Mouse (Mus musculus) neural tube, embryonic 12.5 days (tissue): Measurements from ENCODE around the gene Srp68. TPM values are rescaled to one million over a fixed set of nuclear protein-coding genes. Genes with fewer than 3 reads are reported as not detected.
"Not testable (repeated sequence)": the region's sequence is repeated elsewhere in the genome, so short reads cannot be mapped to it uniquely, and the experiment has no call there.

Experiments
- ATAC-seq: fragments of 200-750 bp; cut with Nextera tagmentation; 2 replicates; pipeline ENCODE4 v1.8.0; 2017; ENCODE audit warnings: low read depth, mild to moderate bottlenecking, moderate TSS enrichment, moderate library complexity; ENCODE audit not compliant: low FRiP score
- H3K27ac ChIP-seq: fragments of 300-500 bp; sonication (generic); 2 replicates; pipeline ENCODE4 v1.5.1; 2016
- H3K27me3 ChIP-seq: fragments of 300-500 bp; sonication (generic); replicated peaks from 2 replicates; pipeline ENCODE4 v1.6.1; 2016; ENCODE audit warnings: mild to moderate bottlenecking
- H3K36me3 ChIP-seq: fragments of 300-500 bp; sonication (generic); 2 replicates; pipeline ENCODE4 v1.6.1; 2016; ENCODE audit warnings: mild to moderate bottlenecking
- H3K4me1 ChIP-seq: fragments of 300-500 bp; sonication (generic); 2 replicates; pipeline ENCODE4 v1.6.1; 2016
- H3K4me2 ChIP-seq: fragments of 300-500 bp; sonication (generic); replicated peaks from 2 replicates; pipeline ENCODE4 v1.6.1; 2016; ENCODE audit warnings: mild to moderate bottlenecking
- H3K4me3 ChIP-seq: fragments of 300-500 bp; sonication (generic); 2 replicates; pipeline ENCODE4 v1.5.1; 2016
- H3K9ac ChIP-seq: fragments of 300-500 bp; sonication (generic); 2 replicates; pipeline ENCODE4 v1.6.1; 2016; ENCODE audit warnings: mild to moderate bottlenecking
- H3K9me3 ChIP-seq: fragments of 300-500 bp; sonication (generic); 2 replicates; pipeline ENCODE4 v1.6.1; 2016; ENCODE audit warnings: mild to moderate bottlenecking
- WGBS: fragments of 180-500 bp; shearing (Covaris S2); methylation state at CpG from one replicate; pipeline ENCODE4 v1.1.7; 2016; 5-methylcytosine and 5-hydroxymethylcytosine counted together
- polyA plus RNA-seq: library from polyadenylated mRNA; unstranded; fragments of >200 nt; fragmentation: Nextera tagmentation; extraction: Ambion mirVana; gene quantifications from 2 replicates; pipeline ENCODE4 v1.2.1, GENCODE M21; 2016

The Srp68 gene
- polyA plus RNA-seq, 1 experiment from 2014 or later, result 88.4 TPM

DNA sequence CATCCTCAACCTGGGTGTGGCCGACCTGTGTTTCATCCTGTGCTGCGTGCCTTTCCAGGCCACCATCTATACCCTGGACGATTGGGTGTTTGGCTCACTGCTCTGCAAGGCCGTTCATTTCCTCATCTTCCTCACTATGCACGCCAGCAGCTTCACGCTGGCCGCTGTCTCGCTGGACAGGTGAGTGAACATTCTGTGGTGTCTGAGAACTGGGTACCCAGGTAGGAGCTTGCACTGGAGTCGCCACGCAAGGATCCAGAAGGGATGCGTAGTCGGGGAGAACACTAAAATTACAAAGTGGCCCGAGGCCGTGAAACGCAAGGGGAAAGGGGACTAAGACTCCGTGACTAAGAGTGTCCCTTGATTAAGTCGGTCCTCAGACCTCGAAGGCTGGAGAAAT is 7.7 kb upstream of the Srp68 start:
- Histone ChIP-seq H3K9ac (peak overlapping the region; percentile 9; the same call in 1 of the 2 replicates), H3K36me3 (no peaks in the 10 kb centered on the region), H3K27ac (no peak overlapping the region), H3K4me3 (peak overlapping the region; percentile 20), H3K4me1 (peaks cover 6% of the 10 kb centered on the region), H3K4me2 (peak overlapping the region; percentile 55), H3K9me3 (no peaks in the 10 kb centered on the region), H3K27me3 (peaks cover 65% of the 10 kb centered on the region)
- 3% methylated on average over 18 of the region's 18 CpGs for WGBS
- ATAC-seq, result no peak

DNA sequence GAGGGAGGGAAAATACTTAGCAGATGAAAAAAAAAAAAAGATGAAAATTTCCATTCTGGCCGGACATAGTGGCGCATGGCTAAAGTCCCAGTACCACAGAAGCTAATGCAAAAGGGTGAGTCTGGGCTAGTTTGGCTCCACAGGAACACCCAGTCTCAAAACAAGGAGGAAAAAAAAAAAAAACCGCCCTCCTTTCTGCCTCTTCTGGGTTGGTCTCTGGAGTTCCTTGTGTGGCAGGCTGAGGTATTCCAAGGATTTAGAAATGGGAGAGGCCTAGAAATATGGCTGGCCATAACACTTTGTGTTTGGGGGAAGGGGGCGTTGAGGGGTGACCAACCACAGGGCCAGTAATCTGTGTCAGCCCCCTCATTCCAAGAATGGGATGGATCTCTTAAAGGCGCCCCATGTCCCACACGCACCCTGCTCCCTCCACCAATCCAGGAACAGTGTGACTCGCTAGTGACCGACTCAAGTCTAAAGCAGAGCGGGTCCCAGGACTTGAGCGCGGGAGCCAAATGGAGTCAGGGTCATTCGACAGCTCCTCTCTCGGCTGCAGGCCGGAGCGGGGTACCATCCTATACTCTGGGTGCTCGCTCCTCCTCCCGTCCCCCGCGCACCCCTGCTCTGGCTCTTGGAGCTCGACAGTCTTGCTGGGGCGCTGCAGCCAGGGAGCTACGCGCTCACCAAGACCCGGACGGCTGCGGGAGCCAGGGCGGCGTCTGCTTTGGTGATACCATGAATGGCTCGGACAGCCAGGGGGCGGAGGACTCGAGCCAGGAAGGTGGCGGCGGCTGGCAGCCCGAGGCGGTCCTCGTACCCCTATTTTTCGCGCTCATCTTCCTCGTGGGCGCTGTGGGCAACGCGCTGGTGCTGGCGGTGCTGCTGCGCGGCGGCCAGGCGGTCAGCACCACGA is 7.0 kb upstream of the Srp68 start, which contains the start of gene Galr2:
Gene Galr2 (plus strand): TSS at position 189 of the 913 bp plus-strand sequence.
- Histone ChIP-seq H3K4me3 (peak within 1 kb of the TSS; percentile 20), H3K9ac (peak within 1 kb of the TSS; percentile 9; the same call in 1 of the 2 replicates), H3K9me3 (no peaks in the 10 kb centered on the region), H3K36me3 (no peaks in the 10 kb centered on the region), H3K4me1 (peaks cover 6% of the 10 kb centered on the region), H3K27me3 (peaks cover 64% of the 10 kb centered on the region), H3K27ac (no peak within 1 kb of the TSS), H3K4me2 (peak within 1 kb of the TSS; percentile 55)
- 5% methylated on average over 48 of the region's 48 CpGs for WGBS
- no peak for ATAC-seq

DNA sequence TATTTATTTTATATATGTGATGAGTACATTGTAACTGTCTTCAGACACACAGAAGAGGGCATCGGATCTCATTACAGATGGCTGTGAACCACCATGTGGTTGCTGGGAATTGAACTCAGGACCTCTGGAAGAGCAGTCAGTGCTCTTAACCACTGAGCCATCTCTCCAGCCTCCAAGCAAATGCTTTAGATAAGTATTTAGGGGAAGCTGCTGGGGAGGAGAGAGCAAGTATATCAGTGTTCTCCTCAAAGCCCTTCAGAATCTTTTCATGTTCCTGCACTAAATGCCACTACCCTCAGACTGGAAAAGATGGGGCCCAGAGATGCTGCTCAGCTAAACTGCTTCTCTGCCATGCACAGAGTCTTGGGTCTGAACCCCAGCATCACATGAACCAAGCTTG is 3.2 kb upstream of the Srp68 start:
- 89% methylated on average over 1 of the region's 1 CpGs for WGBS
- not testable (repeated sequence) for ATAC-seq, H3K9ac ChIP-seq, H3K4me3 ChIP-seq, H3K36me3 ChIP-seq, H3K27ac ChIP-seq, H3K4me2 ChIP-seq, H3K9me3 ChIP-seq
- Histone ChIP-seq H3K4me1 (peaks cover 19% of the 10 kb centered on the region), H3K27me3 (peaks cover 26% of the 10 kb centered on the region)

DNA sequence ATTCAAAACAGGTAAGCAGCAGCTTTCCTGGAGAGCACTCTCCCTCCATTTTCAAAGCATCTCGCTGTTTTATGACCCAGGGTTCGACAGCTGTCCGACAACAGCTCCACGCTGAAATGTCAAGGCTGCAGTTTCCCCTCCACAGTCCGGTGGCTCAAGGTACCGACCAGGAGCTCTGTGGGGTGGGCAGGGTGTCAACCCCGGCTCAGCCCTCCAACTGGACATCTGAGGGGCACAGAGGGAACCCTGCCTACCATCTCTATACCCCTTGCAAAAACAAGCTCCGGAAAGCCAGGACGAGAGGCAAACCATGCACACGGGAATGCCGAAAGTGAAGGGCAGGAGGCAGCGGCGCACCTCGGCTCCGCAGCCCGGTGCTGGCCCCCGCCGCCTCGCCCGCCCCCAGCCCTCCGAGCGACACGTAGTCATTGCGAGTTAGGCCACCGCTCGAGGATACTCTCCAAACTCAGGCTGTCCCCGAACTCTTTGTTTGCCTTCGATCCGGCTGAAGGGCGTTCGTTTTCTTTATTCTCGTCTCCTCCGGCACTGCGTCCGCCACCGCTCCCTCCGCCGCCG is 460 bp downstream of the Srp68 start:
- Histone ChIP-seq H3K9ac (peak overlapping the region; percentile 76), H3K9me3 (no peaks in the 10 kb centered on the region), H3K4me1 (peaks cover 17% of the 10 kb centered on the region), H3K27me3 (no peaks in the 10 kb centered on the region), H3K4me3 (peak overlapping the region; percentile 88), H3K27ac (no peak overlapping the region), H3K4me2 (peak overlapping the region; percentile 97), H3K36me3 (peaks cover 26% of the 10 kb centered on the region; the same call in 1 of the 2 replicates)
- no peak; the same call in 1 of the 2 replicates for ATAC-seq
- WGBS, result under 1% methylated on average over 39 of the region's 39 CpGs

DNA sequence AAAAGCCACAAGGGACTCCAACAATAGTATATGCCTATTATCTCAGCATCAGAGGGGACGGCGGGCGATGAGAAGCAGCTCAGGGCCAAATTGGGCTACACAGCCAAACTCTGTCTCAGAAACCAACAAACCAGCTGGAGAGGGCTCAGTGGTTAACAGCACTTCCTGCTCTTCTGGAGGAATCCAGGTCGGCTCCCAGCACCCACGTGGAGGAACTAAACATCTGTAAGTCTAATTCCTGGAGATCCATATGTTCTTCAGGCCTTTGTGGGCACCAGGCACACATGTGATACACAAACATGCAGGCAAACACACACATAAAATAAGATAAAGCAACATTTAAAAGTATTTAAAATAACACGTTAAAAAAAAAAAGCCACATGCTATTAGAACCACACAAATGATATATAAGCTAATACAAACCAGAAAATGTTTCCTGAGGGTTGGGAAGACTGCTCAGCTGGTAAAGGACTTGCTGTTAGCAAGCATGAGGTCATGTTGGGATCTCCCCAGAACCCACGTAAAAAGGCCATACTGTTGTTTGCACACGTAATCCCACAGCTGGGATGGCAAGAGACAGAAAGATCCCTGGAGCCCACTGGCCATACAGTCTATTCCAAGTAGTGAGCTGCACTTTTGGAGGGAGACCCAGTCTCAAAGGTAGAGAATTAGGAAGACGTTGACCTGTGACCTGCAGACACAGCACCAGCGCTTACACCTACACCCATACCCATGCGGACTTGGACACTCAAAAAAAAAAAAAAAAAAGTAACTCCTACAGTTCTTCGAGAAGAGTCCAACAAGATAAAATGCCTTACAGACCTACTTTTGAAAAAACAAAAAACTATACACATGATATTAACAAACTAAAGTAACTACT is 1.2 kb downstream of the Srp68 start:
- ATAC-seq, result no peak
- Histone ChIP-seq H3K9ac (peak overlapping the region; percentile 76), H3K36me3 (peaks cover 33% of the 10 kb centered on the region), H3K9me3 (no peaks in the 10 kb centered on the region), H3K27ac (no peak overlapping the region), H3K4me2 (peak overlapping the region; percentile 97), H3K27me3 (no peaks in the 10 kb centered on the region), H3K4me1 (peaks cover 17% of the 10 kb centered on the region), H3K4me3 (peak overlapping the region; percentile 88)
- WGBS, result 61% methylated on average over 12 of the region's 12 CpGs

DNA sequence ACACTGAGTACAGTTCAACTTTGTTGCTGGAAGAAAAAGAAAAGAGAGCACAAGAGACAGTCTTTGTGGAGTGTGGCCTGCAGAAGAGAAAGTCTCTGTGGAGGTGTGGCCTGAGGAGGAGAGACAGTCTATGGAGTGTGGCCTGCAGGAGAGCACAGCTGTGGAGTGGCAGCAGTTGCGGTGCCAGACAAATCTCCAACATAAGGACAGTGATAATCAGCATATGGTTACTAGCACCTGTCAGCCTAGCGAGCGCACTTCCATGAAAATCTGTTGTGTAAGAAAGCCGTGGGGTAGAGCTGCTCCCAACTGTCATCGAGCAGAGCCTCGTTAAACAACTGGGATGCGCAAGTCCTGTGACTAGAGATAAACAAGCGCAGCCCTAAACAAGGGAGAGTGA is 4.5 kb downstream of the Srp68 start:
- no peak for ATAC-seq
- 93% methylated on average over 8 of the region's 8 CpGs for WGBS
- H3K9me3 ChIP-seq, result no peaks in the 10 kb centered on the region
- H3K27me3 ChIP-seq, result no peaks in the 10 kb centered on the region
- no peak overlapping the region for H3K27ac ChIP-seq
- peaks cover 63% of the 10 kb centered on the region for H3K36me3 ChIP-seq
- no peak overlapping the region for H3K4me3 ChIP-seq
- no peak overlapping the region for H3K9ac ChIP-seq
- peaks cover 14% of the 10 kb centered on the region for H3K4me1 ChIP-seq
- H3K4me2 ChIP-seq, result no peak overlapping the region

DNA sequence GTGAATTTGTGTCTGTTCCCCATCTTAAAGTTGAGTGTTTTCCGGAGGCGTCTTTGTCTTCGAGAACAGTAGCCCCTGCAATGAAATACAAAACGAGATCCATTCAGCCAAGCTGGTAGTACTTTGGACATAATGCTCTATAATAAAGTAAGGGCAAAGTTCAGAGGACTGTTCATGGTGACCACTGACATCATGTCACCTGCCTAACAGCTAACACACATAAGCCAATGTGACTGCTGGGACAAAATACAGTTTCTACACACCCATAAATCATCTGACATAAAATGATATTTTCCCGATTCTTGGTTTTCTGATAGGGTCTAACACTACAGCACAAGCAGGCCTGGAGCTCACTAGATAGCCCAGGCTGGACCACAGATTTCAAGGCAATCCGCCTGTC is 5.7 kb downstream of the Srp68 start:
- Histone ChIP-seq H3K36me3 (peaks cover 76% of the 10 kb centered on the region), H3K9me3 (no peaks in the 10 kb centered on the region), H3K4me2 (no peak overlapping the region), H3K4me1 (peaks cover 14% of the 10 kb centered on the region), H3K4me3 (no peak overlapping the region), H3K9ac (no peak overlapping the region), H3K27me3 (no peaks in the 10 kb centered on the region), H3K27ac (no peak overlapping the region)
- no peak for ATAC-seq
- 96% methylated on average over 6 of the region's 6 CpGs for WGBS

DNA sequence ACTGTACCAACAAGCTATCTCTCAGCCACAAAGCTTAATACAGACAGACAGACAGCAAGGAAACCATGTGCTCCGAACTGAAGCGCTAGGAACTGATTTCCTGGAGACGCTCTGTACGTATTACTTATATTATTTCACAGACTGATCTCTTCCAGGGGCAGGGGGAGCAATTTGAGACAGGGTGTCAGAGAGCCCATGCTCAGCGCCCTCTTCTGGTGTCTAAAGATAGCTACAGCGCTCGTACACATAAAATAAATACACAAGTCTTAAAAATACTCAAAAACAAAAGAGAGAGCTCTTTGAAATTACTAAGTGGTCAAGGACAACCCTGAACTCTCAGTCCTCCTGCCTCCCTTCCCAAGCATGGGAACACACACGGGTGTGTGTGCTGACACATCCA is 6.4 kb downstream of the Srp68 start:
- H3K36me3 ChIP-seq, result peaks cover 82% of the 10 kb centered on the region
- H3K4me3 ChIP-seq, result no peak overlapping the region
- no peak overlapping the region for H3K27ac ChIP-seq
- WGBS, result 89% methylated on average over 8 of the region's 8 CpGs
- no peak overlapping the region for H3K4me2 ChIP-seq
- no peaks in the 10 kb centered on the region for H3K27me3 ChIP-seq
- no peak overlapping the region for H3K9ac ChIP-seq
- H3K4me1 ChIP-seq, result peaks cover 8% of the 10 kb centered on the region
- ATAC-seq, result no peak
- H3K9me3 ChIP-seq, result no peaks in the 10 kb centered on the region

DNA sequence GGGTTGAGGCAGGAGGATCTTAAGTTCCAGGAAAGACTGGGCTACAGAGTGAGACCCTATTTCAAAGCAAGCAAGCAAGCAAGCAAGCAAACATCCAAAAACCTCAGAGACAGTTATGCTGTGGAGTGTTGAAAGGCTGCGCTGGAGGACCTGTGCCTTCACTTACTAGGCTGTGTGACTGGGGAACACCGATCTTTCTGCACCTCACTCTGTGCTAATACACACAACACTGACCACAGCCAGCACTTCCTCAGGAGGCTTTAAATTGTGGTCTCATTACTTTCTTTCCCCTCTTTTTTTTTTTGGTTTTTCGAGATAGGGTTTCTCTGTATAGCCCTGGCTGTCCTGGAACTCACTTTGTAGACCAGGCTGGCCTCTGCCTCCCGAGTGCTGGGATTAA is 8.2 kb downstream of the Srp68 start:
- Histone ChIP-seq H3K4me1 (no peaks in the 10 kb centered on the region), H3K9me3 (no peaks in the 10 kb centered on the region), H3K9ac (no peak overlapping the region), H3K27ac (no peak overlapping the region), H3K4me3 (no peak overlapping the region), H3K27me3 (no peaks in the 10 kb centered on the region), H3K36me3 (peaks cover 95% of the 10 kb centered on the region), H3K4me2 (no peak overlapping the region)
- WGBS, result 91% methylated on average over 4 of the region's 4 CpGs
- no peak for ATAC-seq

DNA sequence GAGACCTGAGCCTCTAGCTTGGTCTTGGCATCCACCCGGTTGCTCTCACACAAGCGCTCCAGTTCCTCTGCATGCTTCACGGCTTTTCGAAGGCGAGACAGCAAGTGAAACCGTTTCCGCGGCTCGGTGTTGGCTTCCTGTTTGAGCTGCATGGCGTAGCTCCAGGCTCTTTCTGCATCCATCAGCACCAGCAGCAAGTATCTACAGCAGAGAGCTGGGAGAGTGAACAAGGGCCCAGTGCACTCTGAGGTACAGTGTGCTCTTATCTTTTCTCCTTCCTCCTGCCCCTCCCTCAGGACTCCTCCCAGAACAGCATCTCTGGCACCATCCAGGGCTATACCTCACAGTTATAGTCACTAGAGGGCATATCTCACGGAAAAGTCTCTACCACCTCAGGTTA is 8.7 kb downstream of the Srp68 start:
- Histone ChIP-seq H3K27me3 (no peaks in the 10 kb centered on the region), H3K27ac (no peak overlapping the region), H3K4me2 (no peak overlapping the region), H3K4me1 (no peaks in the 10 kb centered on the region), H3K9me3 (no peaks in the 10 kb centered on the region), H3K4me3 (no peak overlapping the region), H3K9ac (no peak overlapping the region), H3K36me3 (peaks cover 96% of the 10 kb centered on the region)
- ATAC-seq, result no peak
- WGBS, result 93% methylated on average over 11 of the region's 11 CpGs

DNA sequence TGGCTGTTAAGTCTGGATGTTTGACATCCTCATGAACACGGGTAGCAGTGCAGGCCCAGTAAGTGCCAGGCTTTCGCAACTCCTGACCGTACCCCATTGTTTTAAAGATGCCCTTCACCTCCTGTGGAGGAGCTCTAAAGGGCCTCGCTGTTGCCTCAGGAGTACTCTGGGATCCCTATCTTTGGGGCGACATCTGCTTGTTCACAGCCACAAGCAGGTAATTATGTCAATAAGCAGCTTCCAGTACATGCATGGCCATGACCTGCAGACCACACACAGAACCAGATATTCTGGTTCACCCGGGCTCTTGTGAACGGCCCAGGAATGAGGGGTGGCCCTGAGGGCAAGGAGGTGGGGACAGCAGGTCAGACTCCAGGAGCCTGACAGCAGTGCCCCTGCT is 13.8 kb downstream of the Srp68 start:
- Histone ChIP-seq H3K4me1 (no peaks in the 10 kb centered on the region), H3K4me2 (no peak overlapping the region), H3K27ac (no peak overlapping the region), H3K9me3 (no peaks in the 10 kb centered on the region), H3K9ac (no peak overlapping the region), H3K27me3 (no peaks in the 10 kb centered on the region), H3K36me3 (peaks cover 92% of the 10 kb centered on the region), H3K4me3 (no peak overlapping the region)
- no peak for ATAC-seq
- WGBS, result 92% methylated on average over 7 of the region's 7 CpGs

DNA sequence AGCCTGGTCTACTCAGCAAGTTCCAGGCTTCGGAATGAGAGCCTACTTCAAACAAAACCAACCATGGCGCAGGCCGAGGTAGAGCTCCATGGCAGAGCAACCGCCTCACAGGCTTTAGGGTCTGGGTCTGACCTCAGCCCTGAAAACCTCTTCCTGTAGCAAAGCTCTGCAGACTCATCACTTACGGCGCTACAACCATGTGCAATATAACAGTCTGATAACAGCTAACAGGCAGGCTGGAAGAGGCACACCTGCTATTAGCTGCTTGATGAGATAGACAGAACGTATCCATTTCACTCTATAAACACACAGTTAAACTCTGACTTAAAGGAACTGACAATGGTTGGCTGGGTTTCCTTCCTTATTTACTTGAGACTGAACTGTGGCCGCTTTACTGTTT is 14.6 kb downstream of the Srp68 start:
- Histone ChIP-seq H3K27ac (no peak overlapping the region), H3K9ac (no peak overlapping the region), H3K4me1 (no peaks in the 10 kb centered on the region), H3K36me3 (peaks cover 94% of the 10 kb centered on the region), H3K4me2 (no peak overlapping the region), H3K27me3 (no peaks in the 10 kb centered on the region), H3K4me3 (no peak overlapping the region), H3K9me3 (no peaks in the 10 kb centered on the region)
- 93% methylated on average over 8 of the region's 8 CpGs for WGBS
- ATAC-seq, result no peak
